Mouse (Mus musculus) CH12.LX (cell line): ENCODE results near the gene Rbpms2.

Experiments used
- CTCF ChIP-seq, 2 experiments: IDR thresholded peaks in 1 of 2; conservative IDR thresholded peaks in 1 of 2; 2 replicates each; pipeline ENCODE4 v1.5.1; 2011 to 2012; ENCODE audit warnings: low read depth in 2 of 2, low read length in 2 of 2, improper control_type of control experiment in 1 of 2, inconsistent platforms in 1 of 2, mild to moderate bottlenecking in 1 of 2, moderate library complexity in 1 of 2
- POLR2A ChIP-seq: IDR thresholded peaks from 2 replicates; pipeline ENCODE4 v1.6.1; 2011; ENCODE audit warnings: low read depth, mild to moderate bottlenecking, improper control_type of control experiment, low read length
- SMC3 ChIP-seq: IDR thresholded peaks from 2 replicates; pipeline ENCODE4 v1.6.1; 2011; ENCODE audit warnings: low read depth, low read length, improper control_type of control experiment

DNA sequence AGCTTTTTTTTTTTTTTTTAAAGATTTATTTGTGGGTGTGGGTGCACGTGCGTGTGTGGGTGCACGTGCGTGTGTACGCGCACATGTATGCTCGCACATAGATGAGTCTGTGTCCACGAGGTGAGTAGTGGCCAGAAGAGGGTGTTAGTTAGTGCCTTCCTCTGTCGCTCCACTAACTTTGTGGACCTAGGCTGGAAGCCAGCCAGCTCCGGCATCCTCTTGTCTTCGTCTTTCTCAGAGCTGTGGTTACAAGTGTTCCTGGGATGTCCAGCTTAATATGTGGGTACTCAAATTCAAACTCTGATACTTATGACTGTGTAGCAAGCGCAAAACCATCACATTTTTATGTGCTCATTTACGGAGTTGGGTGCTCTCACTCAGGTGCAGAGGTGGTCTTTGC, 19.3 kb downstream of the Rbpms2 start:
- no peak for TF ChIP-seq SMC3
- no peak for TF ChIP-seq POLR2A
- TF ChIP-seq CTCF (conservative IDR thresholded peaks at IDR 0.05 in 1 of 2, IDR thresholded peaks at IDR 0.05 in 1 of 2; ENCODE audit: low read depth in 2 of 2, low read length in 2 of 2): no peak
